Mouse (Mus musculus): ENCODE data around the gene Samd4b. TPM values are rescaled to one million over a fixed set of nuclear protein-coding genes. Genes with fewer than 3 reads are reported as not detected.
A peak's percentile ranks its signal among the peaks of the same experiment; 100 is the strongest.

The Samd4b gene
- polyA plus RNA-seq, 1 experiment from 2014 or later: 33.3 TPM

DNA sequence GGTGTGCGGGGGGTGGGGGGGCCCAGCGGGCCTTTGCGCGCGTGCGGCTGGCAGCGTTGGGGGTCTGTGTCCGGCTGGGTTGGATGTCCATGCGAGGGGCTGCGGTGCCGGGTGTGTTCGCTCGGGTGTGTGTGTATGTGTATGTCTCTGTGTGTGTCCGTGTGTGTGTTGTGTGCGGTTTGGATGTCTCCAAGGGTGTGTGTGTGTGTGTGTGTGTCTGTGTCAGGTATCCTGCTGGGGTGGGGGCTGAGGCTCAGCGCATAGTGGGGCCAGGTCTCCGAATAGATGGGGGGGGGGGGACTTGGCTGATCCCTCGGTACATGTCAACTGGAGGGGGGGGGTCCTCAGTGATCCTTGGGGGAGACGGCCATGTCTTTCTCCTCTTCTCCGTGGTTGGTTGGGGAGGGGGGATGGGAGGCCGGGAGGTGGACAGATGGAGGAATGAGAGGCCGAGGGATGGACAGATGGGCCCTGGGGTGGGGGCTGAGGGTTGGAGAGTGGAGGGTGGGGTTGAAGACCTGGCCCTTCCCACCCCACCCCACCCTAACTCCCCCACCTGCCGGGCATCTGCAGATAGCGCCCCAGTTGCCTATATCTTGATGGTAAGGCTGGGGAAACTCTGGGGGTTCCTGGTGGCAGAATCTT, 145.5 kb downstream of the Samd4b start:
- no peak for ATAC-seq (ENCODE audit: insufficient number of reproducible peaks, insufficient read depth, low FRiP score, low TSS enrichment, low read depth)
- 3% methylated on average over 22 of the region's 24 CpGs for WGBS
- Histone ChIP-seq H3K36me3 (peaks cover 29% of the 10 kb centered on the region), H3K4me1 (peaks cover 8% of the 10 kb centered on the region), H3K4me3 (peak overlapping the region; percentile 85), H3K9me3 (no peaks in the 10 kb centered on the region), H3K27me3 (no peaks in the 10 kb centered on the region), H3K4me2 (peak overlapping the region; percentile 92), H3K27ac (no peak overlapping the region), H3K9ac (peak overlapping the region; percentile 91)

- peak; percentile 67 for ATAC-seq (ENCODE audit: insufficient number of reproducible peaks, insufficient read depth, low FRiP score, low TSS enrichment, low read depth)
- no peaks in the 10 kb centered on the region for H3K9me3 ChIP-seq
- peak within 1 kb of the TSS; percentile 92 for H3K4me2 ChIP-seq
- peaks cover 8% of the 10 kb centered on the region for H3K4me1 ChIP-seq
- 0% methylated on average over 53 of the region's 97 CpGs for WGBS
- H3K9ac ChIP-seq: peak within 1 kb of the TSS; percentile 91
- peaks cover 25% of the 10 kb centered on the region for H3K36me3 ChIP-seq
- peak within 1 kb of the TSS; percentile 85 for H3K4me3 ChIP-seq
- H3K27me3 ChIP-seq: no peaks in the 10 kb centered on the region
- H3K27ac ChIP-seq: peak within 1 kb of the TSS; percentile 73
Observed at GRCm38 (mm10) chr7:28451531-28452360, 146.2 kb downstream of the Samd4b start, which contains the start of gene Lrfn1. Gene Lrfn1 (plus strand): TSS chr7:28451980.

DNA sequence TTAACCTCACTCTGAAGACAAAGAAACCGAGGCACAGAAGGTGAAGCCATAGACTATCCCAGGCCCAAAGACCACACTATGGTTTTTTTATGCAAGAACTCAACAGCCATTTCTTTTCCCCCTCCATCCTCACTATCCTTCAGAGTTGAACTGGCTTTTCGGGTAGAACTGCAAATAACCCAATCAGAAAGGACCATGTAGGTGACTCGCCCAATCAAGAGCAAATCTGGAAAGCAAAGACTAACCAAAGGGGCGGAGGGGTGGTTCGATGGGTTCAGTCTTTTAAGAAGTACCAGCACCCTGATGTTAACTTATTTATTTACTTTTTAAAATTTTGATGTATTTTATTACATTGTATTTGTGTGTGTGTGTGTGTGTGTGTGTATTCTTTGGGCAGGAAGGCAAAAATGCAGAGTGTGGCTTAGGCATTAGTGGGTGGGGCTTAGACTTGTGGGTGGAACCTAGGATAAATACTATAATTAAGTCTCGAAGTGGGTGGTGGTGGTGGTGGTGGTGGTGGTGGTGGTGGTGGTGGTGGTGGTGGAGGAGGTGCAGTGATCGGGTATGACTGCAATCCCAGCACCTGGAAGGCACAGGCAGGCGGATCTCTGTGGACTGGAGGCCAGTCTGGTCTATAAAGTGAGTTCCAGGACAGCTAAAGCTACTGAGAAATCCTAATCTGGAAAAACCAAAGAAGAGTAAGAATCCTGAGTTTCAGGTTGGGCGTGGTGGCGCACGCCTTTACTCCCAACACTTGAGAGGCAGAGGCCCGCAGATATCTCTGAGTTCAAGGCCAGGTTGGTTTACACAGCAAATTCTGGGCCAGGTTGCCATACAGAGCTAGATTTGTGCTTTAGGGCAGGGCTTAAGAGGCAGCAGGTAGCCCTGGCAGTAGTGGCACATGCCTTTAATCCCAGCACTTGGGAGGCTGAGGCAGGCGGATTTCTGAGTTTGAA, 149.8 kb downstream of the Samd4b start:
- H3K4me3 ChIP-seq: no peak overlapping the region
- H3K9me3 ChIP-seq: no peaks in the 10 kb centered on the region
- peaks cover 6% of the 10 kb centered on the region for H3K4me1 ChIP-seq
- 63% methylated on average over 13 of the region's 13 CpGs for WGBS
- H3K27ac ChIP-seq: no peak overlapping the region
- no peak overlapping the region for H3K9ac ChIP-seq
- H3K4me2 ChIP-seq: no peak overlapping the region
- no peaks in the 10 kb centered on the region for H3K36me3 ChIP-seq
- peaks cover 9% of the 10 kb centered on the region for H3K27me3 ChIP-seq
- no peak for ATAC-seq (ENCODE audit: insufficient number of reproducible peaks, insufficient read depth, low FRiP score, low TSS enrichment, low read depth)

- Histone ChIP-seq H3K4me3 (no peak overlapping the region), H3K4me1 (no peaks in the 10 kb centered on the region), H3K4me2 (no peak overlapping the region), H3K27ac (no peak overlapping the region), H3K9me3 (no peaks in the 10 kb centered on the region), H3K27me3 (peaks cover 9% of the 10 kb centered on the region), H3K9ac (no peak overlapping the region), H3K36me3 (no peaks in the 10 kb centered on the region)
- WGBS: 16% methylated on average over 12 of the region's 12 CpGs
- ATAC-seq (ENCODE audit: insufficient number of reproducible peaks, insufficient read depth, low FRiP score, low TSS enrichment, low read depth): no peak
Observed at GRCm38 (mm10) chr7:28447101-28447830, 150.7 kb downstream of the Samd4b start.

DNA sequence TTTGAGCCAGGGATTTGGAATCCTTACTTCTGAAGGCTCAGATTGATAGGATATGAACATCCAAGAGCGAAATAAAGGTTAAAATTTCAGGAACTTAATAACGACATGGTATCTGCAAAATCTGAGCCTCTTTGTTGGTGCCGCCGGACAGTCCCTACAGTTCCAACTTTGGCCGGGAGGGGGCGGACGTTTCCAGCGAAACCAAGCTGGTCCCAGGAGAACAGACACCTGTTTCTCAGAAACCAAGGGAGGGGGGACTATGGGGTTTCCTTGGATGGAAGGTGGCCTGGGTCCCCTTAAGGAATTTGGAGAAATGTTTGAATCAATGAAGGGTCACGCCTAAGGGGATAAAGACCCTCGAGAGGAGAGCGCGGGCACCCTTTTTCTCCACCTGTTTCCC, 151.5 kb downstream of the Samd4b start:
- Histone ChIP-seq H3K4me1 (no peaks in the 10 kb centered on the region), H3K36me3 (no peaks in the 10 kb centered on the region), H3K27ac (no peak overlapping the region), H3K4me3 (no peak overlapping the region), H3K9me3 (no peaks in the 10 kb centered on the region), H3K4me2 (no peak overlapping the region), H3K9ac (no peak overlapping the region), H3K27me3 (peaks cover 9% of the 10 kb centered on the region)
- 6% methylated on average over 12 of the region's 12 CpGs for WGBS
- no peak for ATAC-seq (ENCODE audit: insufficient number of reproducible peaks, insufficient read depth, low FRiP score, low TSS enrichment, low read depth)

DNA sequence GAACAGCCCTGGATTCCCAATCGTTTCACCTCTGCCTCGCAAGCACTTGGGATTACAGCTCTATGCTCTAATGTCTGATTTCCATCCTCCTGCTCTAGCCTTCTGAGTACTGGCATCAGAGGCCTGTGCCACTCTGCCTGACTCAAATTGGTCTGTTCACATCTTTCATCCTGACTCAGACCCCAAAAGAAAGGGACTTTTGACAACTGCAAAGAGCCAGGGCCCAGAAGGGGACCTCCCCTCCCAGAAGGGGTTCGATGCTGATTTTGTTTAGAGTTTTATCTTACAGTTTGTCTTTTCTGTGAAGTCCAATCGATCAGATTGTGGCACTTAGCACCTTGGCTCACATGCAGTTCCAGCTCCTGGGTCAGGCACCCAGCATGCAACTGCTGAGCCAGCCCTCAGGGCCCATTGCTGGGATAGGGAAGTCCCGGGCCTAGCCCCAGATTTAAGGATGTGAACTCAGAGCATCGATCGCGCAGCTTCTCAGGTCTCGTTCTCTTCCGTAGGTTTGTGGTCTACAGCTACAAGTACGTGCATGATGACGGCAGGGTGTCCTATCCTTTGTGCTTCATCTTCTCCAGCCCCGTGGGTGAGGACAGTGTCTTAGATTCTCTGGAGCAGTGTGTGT, 153.5 kb downstream of the Samd4b start:
- no peak for ATAC-seq (ENCODE audit: insufficient number of reproducible peaks, insufficient read depth, low FRiP score, low TSS enrichment, low read depth)
- H3K9ac ChIP-seq: 0 out of 2 replicates have a peak overlapping the region, but pooled peaks have one; percentile 4
- H3K4me3 ChIP-seq: no peak overlapping the region
- 81% methylated on average over 13 of the region's 13 CpGs for WGBS
- peaks cover 9% of the 10 kb centered on the region for H3K27me3 ChIP-seq
- H3K4me1 ChIP-seq: no peaks in the 10 kb centered on the region
- H3K4me2 ChIP-seq: no peak overlapping the region
- H3K36me3 ChIP-seq: no peaks in the 10 kb centered on the region
- no peak overlapping the region for H3K27ac ChIP-seq
- H3K9me3 ChIP-seq: no peaks in the 10 kb centered on the region

DNA sequence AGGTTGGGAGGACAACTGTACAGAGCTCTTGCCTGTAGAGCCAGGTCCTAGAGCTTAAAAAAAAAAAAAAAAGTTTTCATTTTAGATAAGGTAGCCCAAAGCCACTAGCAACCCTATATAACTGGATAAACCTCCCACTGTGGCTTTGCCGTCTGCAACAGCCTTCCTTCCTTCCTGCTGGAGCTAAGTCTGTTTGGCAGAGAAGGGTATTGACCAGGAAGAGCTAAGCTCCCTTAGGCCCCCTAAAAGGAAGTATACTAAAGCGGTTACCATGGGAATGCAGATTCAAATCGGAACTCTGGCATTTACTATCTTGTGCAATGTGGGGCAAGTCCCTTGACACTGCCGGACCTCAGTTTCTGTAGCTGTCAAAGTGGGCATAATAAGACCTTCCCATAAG, 155.3 kb downstream of the Samd4b start:
- Histone ChIP-seq H3K4me3 (no peak overlapping the region), H3K9me3 (no peaks in the 10 kb centered on the region), H3K27me3 (peaks cover 9% of the 10 kb centered on the region), H3K4me1 (no peaks in the 10 kb centered on the region), H3K27ac (no peak overlapping the region), H3K9ac (no peak overlapping the region), H3K36me3 (no peaks in the 10 kb centered on the region), H3K4me2 (no peak overlapping the region)
- ATAC-seq (ENCODE audit: insufficient number of reproducible peaks, insufficient read depth, low FRiP score, low TSS enrichment, low read depth): no peak
- 51% methylated on average over 4 of the region's 4 CpGs for WGBS

DNA sequence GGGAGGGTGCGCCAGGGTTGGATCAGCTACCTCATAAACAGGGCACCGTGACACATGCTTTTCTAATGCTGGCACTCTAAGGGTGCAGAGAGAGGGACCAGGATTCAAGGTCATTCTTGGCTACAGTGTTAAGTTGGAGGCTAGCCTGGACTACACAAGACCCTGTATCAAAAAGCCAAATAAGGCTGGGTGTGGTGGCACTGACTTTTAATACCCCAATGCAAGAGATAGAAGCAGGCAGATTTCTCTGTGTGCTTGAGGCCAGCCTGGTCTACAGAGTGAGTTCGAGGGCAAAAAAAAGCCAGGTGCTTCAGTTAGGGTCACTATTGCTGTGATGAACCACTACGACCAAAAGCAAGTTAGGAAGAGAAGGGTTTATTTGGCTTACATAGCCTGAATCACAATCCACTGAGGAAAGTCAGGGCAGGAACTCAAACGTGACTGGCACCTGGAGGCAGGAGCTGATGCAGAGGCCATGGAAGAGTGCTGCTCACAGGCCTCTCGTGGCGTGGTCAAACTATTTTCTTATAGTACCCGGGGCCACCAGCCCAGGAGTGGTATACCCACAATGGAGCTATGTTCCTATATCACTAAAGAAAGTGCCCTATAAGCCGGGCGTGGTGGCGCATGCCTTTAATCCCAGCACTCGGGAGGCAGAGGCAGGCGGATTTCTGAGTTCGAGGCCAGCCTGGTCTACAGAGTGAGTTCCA, 156.0 kb downstream of the Samd4b start:
- no peak for ATAC-seq (ENCODE audit: insufficient number of reproducible peaks, insufficient read depth, low FRiP score, low TSS enrichment, low read depth)
- WGBS: 88% methylated on average over 14 of the region's 14 CpGs
- Histone ChIP-seq H3K27ac (no peak overlapping the region), H3K9me3 (no peaks in the 10 kb centered on the region), H3K4me1 (peaks cover 5% of the 10 kb centered on the region; the same call in 1 of the 2 replicates), H3K4me3 (no peak overlapping the region), H3K27me3 (peaks cover 9% of the 10 kb centered on the region), H3K9ac (no peak overlapping the region), H3K36me3 (no peaks in the 10 kb centered on the region), H3K4me2 (no peak overlapping the region)

- H3K27me3 ChIP-seq: peaks cover 5% of the 10 kb centered on the region
- WGBS: 44% methylated on average over 2 of the region's 2 CpGs
- H3K4me1 ChIP-seq: peaks cover 5% of the 10 kb centered on the region; the same call in 1 of the 2 replicates
- H3K9me3 ChIP-seq: no peaks in the 10 kb centered on the region
- H3K9ac ChIP-seq: no peak overlapping the region
- H3K4me3 ChIP-seq: no peak overlapping the region
- H3K27ac ChIP-seq: no peak overlapping the region
- no peaks in the 10 kb centered on the region for H3K36me3 ChIP-seq
- H3K4me2 ChIP-seq: no peak overlapping the region
- ATAC-seq (ENCODE audit: insufficient number of reproducible peaks, insufficient read depth, low FRiP score, low TSS enrichment, low read depth): no peak
Observed at GRCm38 (mm10) chr7:28440739-28441138, 157.2 kb downstream of the Samd4b start.

DNA sequence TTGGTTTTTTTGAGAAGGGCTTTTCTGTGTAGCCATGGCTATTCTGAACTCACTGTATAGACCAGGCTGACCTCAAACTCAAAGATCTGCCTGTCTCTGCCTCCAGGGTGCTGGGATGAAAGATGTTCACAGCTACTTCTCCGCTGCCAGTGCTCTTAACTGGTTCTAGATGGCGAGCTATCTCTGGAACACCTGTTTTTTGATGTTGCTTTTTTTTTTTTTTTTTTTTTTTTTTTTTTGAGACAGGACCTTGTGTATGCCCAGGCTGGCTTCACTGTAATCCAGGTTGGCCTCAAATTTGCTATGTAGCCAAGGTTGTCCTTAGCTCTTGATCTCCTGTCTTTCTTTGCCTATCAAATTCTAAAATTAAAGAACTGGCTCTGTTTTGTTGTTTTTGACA, 159.2 kb downstream of the Samd4b start:
- Histone ChIP-seq H3K9ac (no peak overlapping the region), H3K4me2 (no peak overlapping the region), H3K27me3 (no peaks in the 10 kb centered on the region), H3K4me1 (peaks cover 21% of the 10 kb centered on the region), H3K4me3 (no peak overlapping the region), H3K9me3 (no peaks in the 10 kb centered on the region), H3K36me3 (no peaks in the 10 kb centered on the region), H3K27ac (no peak overlapping the region)
- ATAC-seq (ENCODE audit: insufficient number of reproducible peaks, insufficient read depth, low FRiP score, low TSS enrichment, low read depth): no peak
- WGBS: 73% methylated on average over 2 of the region's 2 CpGs
